Mouse (Mus musculus) heart, postnatal 0 days (tissue): Measurements from ENCODE around the gene Zdhhc17.

Source experiments
- CTCF ChIP-seq: IDR thresholded peaks from 2 replicates; pipeline ENCODE4 v1.5.1; 2016; ENCODE audit warnings: antibody characterized with exemption, control low read depth, low read depth
- EP300 ChIP-seq: IDR thresholded peaks from 2 replicates; pipeline ENCODE4 v1.6.1; 2016; ENCODE audit warnings: antibody characterized with exemption, low read depth

DNA sequence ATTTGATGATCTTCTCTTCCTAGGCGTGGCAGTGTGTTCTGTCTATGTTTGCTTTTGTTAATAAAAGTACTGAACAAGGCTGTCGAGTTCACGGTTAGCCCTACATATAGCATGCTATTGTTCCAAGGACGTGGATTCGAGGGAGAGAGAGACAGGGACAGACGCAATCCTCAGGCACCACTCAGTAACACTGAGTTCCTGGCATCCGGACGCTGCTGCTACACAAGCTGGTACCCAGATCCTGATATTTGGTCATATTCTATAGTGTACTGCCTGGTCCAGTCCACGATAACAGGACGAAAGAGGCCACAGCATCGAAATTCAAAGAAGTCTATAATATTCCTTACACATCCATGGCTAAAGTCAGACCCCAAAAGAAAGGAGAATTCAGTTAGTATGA, 65.8 kb downstream of the Zdhhc17 start:
- TF ChIP-seq EP300 (no peak), CTCF (no peak)
